Mouse (Mus musculus): ENCODE measurements around the gene Camta1.

Gene Camta1

DNA sequence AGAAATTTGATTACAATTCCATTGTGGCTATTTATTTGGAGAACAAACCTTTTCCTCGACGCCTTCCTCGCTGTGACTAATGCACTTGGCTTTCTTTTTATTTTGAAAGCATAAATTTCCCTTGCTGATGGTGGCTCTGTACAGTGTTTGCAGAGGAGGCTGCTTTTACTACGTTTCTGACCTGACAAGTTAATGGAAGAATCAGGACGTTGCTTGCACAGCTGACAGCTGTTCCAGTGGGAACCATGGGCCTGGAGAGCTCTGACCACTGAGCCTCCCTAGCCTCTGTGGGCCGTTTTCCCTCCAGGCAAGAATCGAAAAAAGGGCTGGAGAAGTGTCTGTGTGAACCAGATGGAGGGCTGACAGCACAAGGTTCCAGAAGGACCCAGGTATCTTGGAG lies 342.7 kb downstream of the Camta1 start:
- DNase-seq (ENCODE audit: low read depth), result no peak

DNA sequence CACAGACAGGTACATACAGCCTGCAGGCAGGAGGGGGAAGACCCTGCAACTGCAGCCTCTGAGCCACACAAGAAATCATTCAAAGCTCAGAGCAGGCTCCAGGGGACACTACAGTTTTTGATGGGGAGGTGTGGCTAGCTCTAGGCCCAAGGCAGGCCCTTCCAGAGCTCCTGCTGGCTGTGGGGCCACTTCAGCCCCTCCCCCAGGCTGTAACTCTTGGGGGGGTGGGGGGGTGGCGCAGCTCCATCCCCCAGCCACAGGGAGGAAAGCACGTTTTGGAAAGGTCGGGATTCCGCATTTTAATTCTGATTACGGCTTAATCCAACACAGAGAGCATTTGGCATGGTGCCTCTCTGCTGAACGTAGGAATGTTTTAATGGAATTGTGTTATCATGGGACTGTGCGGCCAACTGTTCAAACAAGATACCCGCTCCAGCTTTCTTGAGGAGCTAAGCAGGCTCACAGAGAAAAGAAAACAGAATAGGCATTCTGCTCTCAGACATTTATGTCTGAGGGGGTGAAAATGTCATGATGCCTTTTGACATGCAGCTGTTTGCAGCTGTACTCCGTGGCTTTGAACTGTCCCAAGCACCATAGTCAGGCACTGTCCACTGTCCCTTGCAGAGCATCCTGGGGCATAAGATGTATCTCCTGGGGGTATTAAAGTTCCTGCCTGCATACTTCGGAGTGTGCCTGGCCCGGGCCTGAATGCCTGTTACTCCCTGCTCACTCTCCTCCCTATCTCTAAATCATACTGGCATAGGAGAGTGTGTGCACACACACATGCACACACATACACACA lies 344.5 kb downstream of the Camta1 start:
- no peak for DNase-seq (ENCODE audit: low read depth)

DNA sequence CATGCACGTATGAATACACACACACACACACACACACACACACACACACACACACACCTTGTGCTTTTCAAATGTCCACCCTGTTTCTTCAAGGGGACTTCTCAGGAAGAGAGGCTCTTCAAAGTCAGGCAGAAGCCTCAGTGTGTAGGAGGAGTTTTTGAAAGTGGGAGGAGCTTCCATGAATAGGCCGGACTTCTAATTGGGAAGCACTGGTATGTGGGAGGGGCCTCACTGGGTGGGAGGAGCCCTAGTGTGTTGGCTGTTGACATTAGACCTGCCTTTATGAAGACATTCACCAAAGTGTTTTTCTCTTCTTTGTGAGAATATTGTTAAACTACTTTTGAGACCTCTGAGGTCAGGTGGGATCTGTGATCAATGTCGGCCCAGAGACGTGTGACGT lies 346.4 kb downstream of the Camta1 start:
- no peak for DNase-seq (ENCODE audit: low read depth)

DNA sequence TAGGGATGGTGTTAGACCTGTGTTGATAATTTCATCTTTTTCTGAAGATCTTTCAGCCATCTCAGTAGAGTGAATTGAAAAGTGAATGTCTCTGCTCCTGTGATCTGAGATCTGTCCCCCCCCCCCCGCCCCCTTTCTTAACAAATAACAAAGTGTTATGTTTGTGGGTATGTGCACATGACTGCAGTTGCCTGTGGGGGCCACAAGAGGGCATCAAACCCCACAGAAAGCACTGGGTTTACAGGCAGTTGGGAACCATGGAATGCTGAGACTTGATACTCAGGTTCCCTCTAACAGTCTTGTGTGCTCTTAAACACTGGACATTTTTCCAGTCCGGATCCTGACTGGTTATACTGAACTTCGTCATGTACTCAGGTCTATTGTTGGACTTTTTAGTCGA lies 350.6 kb downstream of the Camta1 start:
- DNase-seq (ENCODE audit: low read depth), result no peak

DNA sequence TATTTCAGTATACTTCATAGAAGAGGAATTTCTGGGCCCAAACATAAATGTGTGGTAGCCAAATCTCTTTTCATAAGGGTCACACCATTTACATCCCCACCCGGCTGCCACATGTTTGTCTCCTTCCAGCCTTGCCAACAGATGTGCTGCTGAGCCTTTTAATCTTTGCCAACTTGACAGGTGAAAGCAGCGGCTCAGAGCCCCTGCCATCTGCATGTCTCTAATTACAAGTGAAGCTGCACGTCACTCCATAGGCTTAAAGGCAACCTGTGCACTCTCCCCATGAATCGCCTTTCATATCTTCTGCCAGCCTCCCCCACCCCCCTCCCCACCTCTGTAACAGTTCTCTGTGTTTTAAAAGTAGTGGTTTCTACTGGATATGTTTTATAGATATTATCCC lies 351.3 kb downstream of the Camta1 start:
- no peak for DNase-seq (ENCODE audit: low read depth)

DNA sequence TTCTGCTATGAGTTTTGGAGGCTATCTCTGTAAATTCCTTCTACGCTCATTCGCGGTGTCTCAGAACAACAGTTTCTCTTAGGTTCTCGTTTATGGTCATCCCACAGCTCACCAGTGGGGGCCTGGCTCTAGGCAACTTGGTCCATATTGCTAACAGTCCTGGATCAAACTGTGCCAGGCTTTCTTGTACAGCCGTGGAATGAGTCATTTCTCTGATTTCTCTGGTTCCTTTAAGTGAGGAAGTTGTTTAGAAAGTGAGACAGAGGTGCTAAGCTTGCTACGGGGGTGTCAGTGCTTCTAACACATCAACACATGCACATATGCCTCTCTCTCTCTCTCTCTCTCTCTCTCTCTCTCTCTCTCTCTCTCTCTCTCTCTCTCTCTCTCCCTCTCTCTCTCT lies 355.0 kb downstream of the Camta1 start:
- no peak for DNase-seq (ENCODE audit: low read depth)

DNA sequence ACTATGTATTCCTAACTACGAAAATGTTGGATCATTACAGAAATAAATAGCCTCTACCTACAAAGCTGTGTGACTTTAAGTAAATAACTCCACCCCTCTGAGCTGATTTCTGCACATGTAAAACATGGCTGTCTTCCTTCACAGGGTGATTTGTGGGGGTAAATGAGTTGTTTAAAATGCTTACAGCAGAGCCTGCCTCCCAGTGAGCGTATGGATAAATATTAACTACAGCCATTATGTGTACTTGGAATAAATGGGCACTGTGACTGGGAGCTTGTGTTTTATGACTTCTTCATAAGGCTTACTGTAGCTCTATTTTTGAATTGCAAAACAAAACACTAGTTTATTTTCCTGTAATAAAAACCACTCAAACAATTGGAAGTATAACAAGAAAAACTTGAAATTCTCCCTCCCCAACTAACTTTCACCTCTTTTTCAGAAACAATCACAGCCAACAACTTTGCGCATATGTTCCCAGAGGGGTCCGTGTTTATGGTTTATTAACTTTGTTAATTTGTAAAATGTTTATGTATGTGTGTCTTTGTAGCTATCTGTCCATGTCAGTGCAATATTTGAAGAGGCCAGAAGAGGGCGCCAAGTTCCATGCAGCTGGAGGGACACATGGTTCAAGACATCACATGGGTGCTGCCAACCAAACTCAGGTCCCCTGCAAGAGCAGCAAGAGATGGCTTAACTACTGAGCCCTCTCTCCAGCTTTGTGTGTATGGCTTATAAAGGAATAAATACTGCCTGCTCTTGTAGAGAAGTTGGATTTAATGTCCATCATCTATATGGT lies 363.0 kb downstream of the Camta1 start:
- no peak for DNase-seq (ENCODE audit: low read depth)

DNA sequence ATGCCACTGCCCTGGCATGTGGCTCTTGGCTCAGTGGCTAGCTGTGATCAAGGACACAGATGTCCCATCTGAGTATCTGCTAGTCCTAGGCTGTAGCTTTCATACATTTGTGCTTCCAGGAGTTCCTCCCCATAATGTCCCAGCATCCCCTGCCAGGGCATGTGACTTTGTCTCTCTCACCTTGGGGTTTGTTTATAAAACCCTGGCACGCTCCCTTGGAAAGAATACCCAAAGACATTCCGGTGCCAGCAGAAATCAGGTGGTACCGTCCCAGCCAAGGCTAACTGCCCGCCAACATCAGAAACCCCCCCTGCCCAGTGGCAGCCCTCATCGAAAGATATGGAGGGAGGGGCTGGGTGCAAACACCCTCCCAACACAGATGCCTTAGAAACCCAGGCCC lies 365.1 kb downstream of the Camta1 start:
- no peak for DNase-seq (ENCODE audit: low read depth)

DNA sequence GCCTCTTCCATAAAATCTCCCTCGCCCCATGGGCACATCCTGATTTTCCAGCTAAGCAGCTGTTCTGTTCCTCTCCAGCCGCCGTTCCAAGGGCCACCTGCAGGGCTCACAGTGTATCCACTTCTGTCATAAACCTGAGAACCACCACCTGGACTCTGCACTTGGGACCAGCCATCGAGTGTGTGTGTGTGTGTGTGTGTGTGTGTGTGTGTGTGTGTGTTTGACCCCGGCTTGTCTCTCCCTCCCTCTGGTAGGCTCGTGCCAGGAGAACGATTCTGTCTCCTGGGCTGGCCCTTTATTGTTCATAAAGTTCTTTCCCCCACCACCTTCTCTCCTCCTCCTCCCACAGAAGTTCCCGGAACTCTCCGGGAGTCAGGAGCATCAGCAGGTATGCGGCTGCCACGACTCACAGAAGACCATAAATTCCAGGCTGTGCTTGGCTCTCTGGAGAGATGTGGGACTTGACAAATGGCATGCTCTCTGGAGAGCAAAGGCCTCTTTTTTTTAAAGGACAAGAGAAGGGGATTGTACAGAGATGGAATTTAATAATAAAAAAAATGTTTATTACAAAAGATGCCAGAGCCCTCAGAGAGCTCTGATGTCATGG lies 366.3 kb downstream of the Camta1 start:
- no peak for DNase-seq (ENCODE audit: low read depth)

DNA sequence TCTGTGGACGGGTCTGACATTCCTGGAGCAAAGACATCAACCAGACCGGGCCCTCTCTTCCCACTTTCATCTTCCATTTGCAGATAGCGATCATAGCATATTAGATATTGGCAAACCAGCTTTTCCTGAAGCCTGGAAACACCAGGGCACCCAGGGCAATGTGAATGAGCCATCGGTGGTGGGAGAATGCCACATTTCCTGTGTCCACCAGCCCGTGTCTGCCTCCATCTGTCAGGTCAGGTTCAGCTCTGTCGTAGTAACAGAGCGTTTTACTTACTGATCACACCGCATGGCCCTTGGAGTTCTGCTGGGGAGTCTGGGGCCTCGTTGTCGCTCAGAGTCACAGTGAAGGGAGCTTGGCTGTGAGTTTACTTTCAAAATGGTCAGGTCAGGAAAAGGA lies 368.9 kb downstream of the Camta1 start:
- no peak for DNase-seq (ENCODE audit: low read depth)

DNA sequence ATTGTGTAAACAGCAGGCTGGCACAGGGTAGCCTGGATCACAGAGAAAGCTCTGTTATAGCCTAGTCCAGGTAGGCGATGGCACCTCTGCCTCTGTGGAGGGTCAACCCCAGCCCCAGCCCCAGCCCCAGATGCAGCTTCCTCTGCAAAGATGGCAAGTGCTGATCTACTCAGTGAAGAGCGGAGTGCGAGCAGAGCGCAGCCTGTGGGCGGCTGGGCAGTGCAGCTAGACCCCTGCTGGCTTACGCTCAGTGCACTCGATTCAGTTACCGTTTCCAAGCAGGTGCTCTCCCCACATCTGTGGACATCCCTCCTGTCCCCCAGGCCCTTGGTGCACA lies 377.7 kb downstream of the Camta1 start:
- no peak for DNase-seq (ENCODE audit: low read depth)

DNA sequence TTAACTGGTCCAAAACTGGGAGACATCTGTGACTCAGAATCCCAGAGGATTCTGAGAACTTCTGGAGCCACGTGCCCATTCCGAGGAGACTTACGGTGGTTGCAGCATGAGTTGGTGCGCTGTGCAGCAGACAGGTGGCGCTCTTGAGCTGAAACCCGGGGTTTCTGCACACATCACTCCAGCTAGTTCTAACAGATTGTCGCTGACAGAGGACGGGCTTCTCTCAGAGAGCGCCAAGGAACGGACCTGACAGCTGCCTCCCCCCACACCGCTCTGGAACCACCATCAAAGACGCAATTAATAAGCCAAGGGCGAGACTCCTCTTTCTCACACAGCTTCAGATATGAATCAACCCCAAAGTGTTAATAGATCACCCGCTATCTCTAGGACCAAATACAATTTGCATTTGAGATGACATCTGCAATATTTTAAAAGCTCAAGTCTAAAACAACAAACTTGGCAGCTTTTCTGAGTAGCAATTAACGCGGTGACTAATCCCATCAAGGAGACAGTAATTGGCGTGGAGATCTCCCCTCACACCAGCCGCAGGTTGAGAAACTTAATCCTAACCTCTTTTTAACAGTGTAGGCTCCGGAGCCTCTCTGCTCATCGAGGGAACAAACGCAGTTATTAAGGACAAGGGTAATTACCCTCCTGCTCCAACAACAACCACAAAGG lies 378.2 kb downstream of the Camta1 start:
- no peak for DNase-seq (ENCODE audit: low read depth)

DNA sequence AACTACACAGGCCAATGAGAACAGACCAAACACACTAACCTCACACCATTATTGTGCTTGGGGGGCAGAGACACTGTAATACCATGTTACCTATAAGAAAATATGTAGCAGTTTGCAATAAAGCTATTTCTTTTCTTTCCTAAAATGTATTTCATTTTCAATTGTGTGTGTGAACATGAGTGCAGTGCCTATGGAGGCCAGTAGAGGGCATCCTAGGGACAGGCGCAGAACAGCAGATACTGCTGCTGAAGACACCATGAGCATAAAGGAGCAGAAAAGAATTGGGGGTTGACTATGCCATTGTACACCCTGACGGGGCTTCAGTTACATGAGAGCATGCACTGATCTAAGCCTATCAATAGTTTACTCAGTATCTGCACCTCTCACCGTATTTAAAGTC lies 380.7 kb downstream of the Camta1 start:
- no peak for DNase-seq (ENCODE audit: low read depth)

DNA sequence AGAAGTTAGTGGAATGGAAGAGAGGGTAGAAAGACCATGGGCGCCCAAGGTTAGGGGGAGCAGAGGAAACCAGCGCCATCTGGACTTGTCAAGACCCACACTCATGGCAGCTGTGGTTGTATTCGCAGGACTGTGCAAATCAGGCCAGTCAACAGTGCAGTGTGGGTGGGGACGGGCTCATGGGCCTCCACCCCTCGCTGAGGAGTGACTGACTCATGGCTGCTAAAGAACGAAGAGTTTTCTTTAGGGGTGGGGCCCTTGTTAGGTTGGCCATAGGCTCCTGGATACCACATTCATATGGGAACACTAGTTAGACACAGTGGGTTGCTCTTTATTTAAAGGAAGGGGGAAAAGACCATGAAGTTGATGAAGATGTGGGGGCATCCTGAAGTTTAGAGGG lies 383.7 kb downstream of the Camta1 start:
- DNase-seq (ENCODE audit: low read depth), result no peak

DNA sequence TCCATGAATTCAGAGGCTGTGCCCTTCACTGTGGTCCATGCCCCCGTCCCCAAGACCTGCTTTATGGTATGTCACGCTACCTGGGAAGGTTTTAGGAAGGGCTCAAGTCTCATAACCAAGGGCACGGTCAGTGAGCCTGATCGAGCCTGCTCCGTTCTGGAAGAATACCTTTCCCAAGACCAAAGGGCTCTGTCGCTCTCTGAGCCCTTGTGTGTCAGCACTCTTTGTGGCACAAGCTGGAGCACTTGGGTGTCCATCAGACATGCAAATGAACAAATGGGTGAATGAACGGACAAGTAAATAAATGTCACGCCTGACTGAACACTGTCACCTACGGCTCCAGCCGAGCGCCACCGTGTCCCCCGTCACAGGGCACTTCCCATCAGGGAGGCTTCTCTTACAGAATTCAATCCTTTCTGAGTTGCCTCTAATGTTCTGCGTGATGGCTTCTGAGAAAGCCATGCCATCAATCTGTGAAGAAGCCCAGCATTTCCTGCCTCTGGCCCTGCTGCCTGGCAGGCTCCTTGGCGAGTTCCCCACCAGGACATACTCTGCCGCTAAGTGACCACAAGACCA lies 386.7 kb downstream of the Camta1 start:
- DNase-seq (ENCODE audit: low read depth), result no peak

DNA sequence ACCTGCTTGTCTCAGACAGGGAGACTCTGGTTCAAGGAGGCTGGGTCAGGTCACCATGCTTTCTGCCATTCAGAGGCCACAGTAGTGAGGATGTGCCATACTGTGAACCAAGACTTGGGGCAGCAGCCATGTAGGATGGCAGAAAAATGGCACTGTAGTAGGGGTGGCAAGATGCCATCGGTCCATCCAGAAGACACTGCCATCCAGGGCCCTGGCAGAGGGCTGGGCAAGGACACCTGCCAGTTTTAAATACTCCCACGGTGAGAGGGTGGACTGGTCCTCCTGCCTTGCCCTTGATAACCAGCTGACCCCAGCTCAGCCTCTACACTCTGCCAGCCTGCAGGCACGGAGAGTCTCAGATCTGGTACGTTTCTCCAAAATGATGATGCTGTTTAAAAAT lies 389.8 kb downstream of the Camta1 start:
- no peak for DNase-seq (ENCODE audit: low read depth)

DNA sequence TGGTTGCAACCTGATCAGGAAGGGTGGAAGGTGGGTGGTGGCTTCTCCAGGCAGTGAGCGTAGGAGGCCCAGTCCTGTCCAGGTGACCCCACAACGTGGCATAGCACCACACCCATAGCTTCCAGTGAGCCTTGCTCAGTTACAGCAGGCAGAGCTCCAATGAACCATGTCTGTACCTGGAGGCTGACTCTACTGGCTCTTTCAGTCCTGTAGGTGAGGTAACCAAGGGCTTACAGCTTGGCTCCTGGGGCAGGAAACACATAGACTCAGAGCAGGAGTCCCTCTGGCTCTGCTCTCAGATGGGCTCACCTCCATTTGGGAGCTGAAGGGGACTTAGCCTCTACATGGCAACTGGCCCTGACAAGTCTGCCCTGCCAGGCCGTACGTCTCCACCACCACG lies 393.3 kb downstream of the Camta1 start:
- no peak for DNase-seq (ENCODE audit: low read depth)

DNA sequence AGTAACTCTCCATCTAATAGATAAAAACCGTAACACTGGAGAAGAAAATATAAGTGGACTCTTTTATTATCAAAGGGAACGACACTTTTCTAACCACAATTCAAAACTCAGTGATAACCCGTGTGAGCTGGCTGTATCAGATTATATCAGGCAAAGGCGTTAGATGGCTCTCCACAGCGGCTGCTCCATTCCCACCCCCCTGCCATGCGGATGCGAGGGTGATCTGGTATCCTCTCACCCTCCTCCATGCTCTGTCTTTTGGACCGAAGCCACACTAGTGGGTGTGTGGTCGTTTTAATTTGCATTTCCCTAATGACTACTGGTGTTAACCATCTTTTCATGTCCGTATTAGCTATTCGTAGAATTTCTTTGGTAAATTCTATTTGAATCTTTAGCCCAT lies 403.0 kb downstream of the Camta1 start:
- no peak for DNase-seq (ENCODE audit: low read depth)

DNA sequence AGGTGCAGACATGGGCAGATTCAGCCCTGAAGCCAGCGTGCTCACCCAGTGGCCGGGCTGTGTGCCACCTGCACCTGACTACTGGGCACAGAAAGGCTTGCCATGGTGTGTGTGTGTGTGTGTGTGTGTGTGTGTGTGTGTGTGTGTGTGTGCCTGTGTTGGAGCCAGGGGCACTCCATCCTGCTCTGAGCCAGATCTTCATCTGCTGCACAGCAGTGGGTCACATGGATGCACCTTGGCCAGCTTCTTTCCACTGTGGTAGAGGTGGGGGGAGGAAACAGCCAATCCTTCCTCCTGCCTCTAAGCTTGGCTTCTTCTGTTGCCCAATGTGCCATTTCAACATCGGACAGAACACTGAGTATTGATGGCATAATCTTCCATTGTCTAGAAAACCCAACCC lies 407.1 kb downstream of the Camta1 start:
- no peak for DNase-seq (ENCODE audit: low read depth)

DNA sequence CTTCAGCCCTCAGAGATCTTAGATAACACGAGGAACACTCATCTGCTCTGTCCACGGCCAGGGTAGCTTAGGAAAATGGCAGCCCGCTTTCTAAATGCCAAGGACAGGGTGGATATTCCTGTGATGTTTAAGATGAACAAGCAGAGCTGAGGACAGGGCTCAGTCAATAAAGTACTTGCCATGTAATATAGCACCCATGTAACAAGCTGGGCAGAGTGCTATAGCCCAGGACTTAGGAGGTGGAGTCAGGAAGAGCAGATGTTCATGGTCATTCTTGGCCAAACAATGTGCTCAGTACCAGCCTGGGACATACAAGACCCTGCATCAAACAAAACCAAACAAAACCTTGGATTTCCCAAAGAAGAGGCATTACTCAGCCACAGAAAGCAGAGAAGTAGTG lies 407.6 kb downstream of the Camta1 start:
- no peak for DNase-seq (ENCODE audit: low read depth)

DNA sequence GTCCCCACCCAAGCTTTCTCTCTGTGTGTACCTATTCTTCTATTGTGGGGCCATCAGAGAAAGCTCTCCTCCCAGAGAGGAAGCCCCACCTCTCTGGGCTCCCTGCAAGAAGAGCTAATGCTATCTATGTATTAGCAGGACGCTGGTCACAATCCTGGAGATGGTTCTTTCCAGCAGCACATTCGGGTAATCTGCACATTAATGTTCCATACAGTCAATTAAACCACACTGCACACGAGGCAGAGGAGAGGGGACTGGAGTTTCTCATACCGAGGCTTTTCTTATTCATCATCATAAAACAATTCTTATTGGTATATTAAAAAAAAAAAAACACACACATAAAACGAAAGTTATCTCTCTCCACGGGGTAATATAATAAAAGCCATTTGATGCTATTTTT lies 409.8 kb downstream of the Camta1 start:
- DNase-seq (ENCODE audit: low read depth), result no peak

DNA sequence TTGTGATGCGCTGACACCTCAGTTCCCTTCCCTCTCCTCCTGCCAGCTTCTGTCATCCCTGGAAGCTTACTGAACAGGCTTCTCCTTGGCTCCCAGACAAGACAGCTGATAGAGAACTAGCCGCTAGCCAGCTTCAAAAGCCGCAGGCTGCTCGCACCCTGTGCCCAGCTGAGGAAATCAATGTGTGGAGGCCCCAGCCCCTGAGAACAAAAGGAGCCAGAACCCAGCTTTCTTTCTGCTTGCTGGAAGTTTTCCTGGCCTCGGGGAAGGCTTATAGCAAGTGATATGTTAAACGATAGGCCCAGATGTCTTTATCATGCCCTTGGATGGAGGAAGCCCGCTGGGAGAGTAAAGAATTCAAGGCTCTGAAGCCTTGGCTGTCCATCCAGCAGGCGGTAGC lies 411.7 kb downstream of the Camta1 start:
- no peak for DNase-seq (ENCODE audit: low read depth)

Data from induced T-regulatory cell, adult 2 months (primary cell).